Mouse (Mus musculus) cerebellum, adult 11 months (tissue): ENCODE measurements around the gene Fbxw18.
"Not testable (repeated sequence)": the region's sequence is repeated elsewhere in the genome, so short reads cannot be mapped to it uniquely, and the experiment has no call there.

Source experiments
- DNase-seq: peaks from one replicate; pipeline ENCODE4 v3.0.0; 2022

Gene Fbxw18

GRCm38 (mm10) chr9:109702600-109702999 lies at the start of gene Fbxw18:
Gene Fbxw18 (minus strand): TSS chr9:109702700.
- not testable (repeated sequence) for DNase-seq

- DNase-seq: not testable (repeated sequence)
These were observed 43.5 kb upstream of the Fbxw18 start, which contains the start of gene Fbxw26 for GRCm38 (mm10) chr9:109745989-109746388. Gene Fbxw26 (minus strand): TSS chr9:109746089.

GRCm38 (mm10) chr9:109685299-109685698 lies 17.2 kb downstream of the Fbxw18 start:
- DNase-seq: peak; percentile 5

- DNase-seq: not testable (repeated sequence)
These were observed 37.9 kb downstream of the Fbxw18 start, which contains the start of gene Fbxw25 for GRCm38 (mm10) chr9:109664552-109664951. Gene Fbxw25 (minus strand): TSS chr9:109664652.
